Mouse (Mus musculus): ENCODE data around the gene Aff4. TPM values are rescaled to one million over a fixed set of nuclear protein-coding genes. Genes with fewer than 3 reads are reported as not detected.
A peak's percentile ranks its signal among the peaks of the same experiment; 100 is the strongest.

The Aff4 gene
- total RNA-seq, 2 experiments from 2014 or later, result 38.4 to 62.0 TPM

GRCm38 (mm10) chr11:53456474-53457371 lies 106.1 kb downstream of the Aff4 start, which contains the start of the genes Gm10447 and Shroom1:
Gm10447 (minus strand) TSS chr11:53457110.
Shroom1 (plus strand) TSS chr11:53457205.
- ATAC-seq (ENCODE audit: poor library complexity, severe bottlenecking), result peak; percentile 93

- ATAC-seq (ENCODE audit: poor library complexity, severe bottlenecking), result 0 out of 2 replicates have a peak, but pooled peaks have one; percentile 28
Measured at GRCm38 (mm10) chr11:53457372-53457954, 106.8 kb downstream of the Aff4 start.

- ATAC-seq (ENCODE audit: poor library complexity, severe bottlenecking), result no peak
Measured at GRCm38 (mm10) chr11:53458996-53459395, 108.4 kb downstream of the Aff4 start.

GRCm38 (mm10) chr11:53460192-53460591 lies 109.6 kb downstream of the Aff4 start:
- ATAC-seq (ENCODE audit: poor library complexity, severe bottlenecking), result no peak

- no peak for ATAC-seq (ENCODE audit: poor library complexity, severe bottlenecking)
Measured at GRCm38 (mm10) chr11:53461727-53462126, 111.1 kb downstream of the Aff4 start.

GRCm38 (mm10) chr11:53463551-53464424 lies 113.2 kb downstream of the Aff4 start:
- no peak for ATAC-seq (ENCODE audit: poor library complexity, severe bottlenecking)

GRCm38 (mm10) chr11:53466231-53466971 lies 115.8 kb downstream of the Aff4 start:
- peak; percentile 54 for ATAC-seq (ENCODE audit: poor library complexity, severe bottlenecking)

- ATAC-seq (ENCODE audit: poor library complexity, severe bottlenecking), result no peak
Measured at GRCm38 (mm10) chr11:53469294-53469967, 118.8 kb downstream of the Aff4 start.

- peak; percentile 95 for ATAC-seq (ENCODE audit: poor library complexity, severe bottlenecking)
Measured at GRCm38 (mm10) chr11:53469968-53470695, 119.5 kb downstream of the Aff4 start, which contains the start of gene Gm9837. Gm9837 (minus strand) TSS chr11:53470479.

Other genes starting within 250 kb of the Aff4 start
- 84.8 and 87.0 TPM in 2 replicates for gene Hspa4, start 50.4 kb upstream of the Aff4 start, total RNA-seq (2015)
- 313 and 322 TPM in 2 replicates for gene Hspa4, start 50.4 kb upstream of the Aff4 start, total RNA-seq (2017)
- 14.2 and 19.0 TPM in 2 replicates for gene Zcchc10, start 26.2 kb upstream of the Aff4 start, total RNA-seq (2015)
- 1.9 and 3.2 TPM in 2 replicates for gene Zcchc10, start 26.2 kb upstream of the Aff4 start, total RNA-seq (2017)
- not detected in 2 replicates for gene Leap2, start 72.3 kb downstream of the Aff4 start, total RNA-seq (2015)
- gene Leap2, start 72.3 kb downstream of the Aff4 start, total RNA-seq (2017), result not detected in 2 replicates
- gene Uqcrq, start 80.0 kb downstream of the Aff4 start, total RNA-seq (2015), result 163 and 181 TPM in 2 replicates
- gene Uqcrq, start 80.0 kb downstream of the Aff4 start, total RNA-seq (2017), result 53.2 and 54.8 TPM in 2 replicates
- gene Gdf9, start 80.2 kb downstream of the Aff4 start, total RNA-seq (2015), result 0.54 and 1.6 TPM in 2 replicates
- gene Gdf9, start 80.2 kb downstream of the Aff4 start, total RNA-seq (2017), result 2.5 and 5.7 TPM in 2 replicates
- not detected in 2 replicates for gene Gm10447, start 106.3 kb downstream of the Aff4 start, total RNA-seq (2015)
- 0.11 TPM in 1 of 2 replicates, not detected in the other for gene Gm10447, start 106.3 kb downstream of the Aff4 start, total RNA-seq (2017)
- 0.05 and 0.13 TPM in 2 replicates for gene Shroom1, start 106.4 kb downstream of the Aff4 start, total RNA-seq (2015)
- 0.07 and 4.5 TPM in 2 replicates for gene Shroom1, start 106.4 kb downstream of the Aff4 start, total RNA-seq (2017)
- gene Gm9837, start 119.6 kb downstream of the Aff4 start, total RNA-seq (2015), result not detected in 2 replicates
- gene Gm9837, start 119.6 kb downstream of the Aff4 start, total RNA-seq (2017), result not detected in 2 replicates
- not detected in 2 replicates for gene Gm9945, start 129.3 kb downstream of the Aff4 start, total RNA-seq (2015)
- not detected in 2 replicates for gene Gm9945, start 129.3 kb downstream of the Aff4 start, total RNA-seq (2017)
- not detected in 2 replicates for gene Sowaha, start 129.4 kb downstream of the Aff4 start, total RNA-seq (2015)
- gene Sowaha, start 129.4 kb downstream of the Aff4 start, total RNA-seq (2017), result not detected in 2 replicates
- 9.0 and 9.5 TPM in 2 replicates for gene Sept8, start 168.4 kb downstream of the Aff4 start, total RNA-seq (2015)
- 6.1 and 10.1 TPM in 2 replicates for gene Sept8, start 168.4 kb downstream of the Aff4 start, total RNA-seq (2017)
- gene Kif3a, start 216.5 kb downstream of the Aff4 start, total RNA-seq (2015), result 2.5 and 4.1 TPM in 2 replicates
- gene Kif3a, start 216.5 kb downstream of the Aff4 start, total RNA-seq (2017), result 3.3 and 5.0 TPM in 2 replicates

Measured in megakaryocyte, adult 5-6 weeks (primary cell).